Mouse (Mus musculus): ENCODE measurements around the gene Chrm1. TPM values are rescaled to one million over a fixed set of nuclear protein-coding genes. Genes with fewer than 3 reads are reported as not detected.

The Chrm1 gene
- total RNA-seq, 1 experiment, result 0.04 TPM

GRCm38 (mm10) chr19:8673336-8674063, 9.9 kb downstream of the Chrm1 start:
- Histone ChIP-seq H3K4me1 (ENCODE audit: control insufficient read depth in 2 of 2, insufficient read depth in 2 of 2, low read length in 2 of 2, poor library complexity in 1 of 2) (peaks cover 0 to 3% of the 10 kb centered on the region in 2 experiments; a peak in 1 of 4 replicates), H3K9me3 (ENCODE audit: control insufficient read depth, insufficient read depth, low read depth, low read length) (no peaks in the 10 kb centered on the region), H3K36me3 (ENCODE audit: control insufficient read depth, insufficient read depth, low read length, poor library complexity, severe bottlenecking) (no peaks in the 10 kb centered on the region), H3K27ac (ENCODE audit: insufficient read depth, low read depth, low read length, poor library complexity, severe bottlenecking) (no peak overlapping the region), H3K4me3 (ENCODE audit: insufficient read depth in 1 of 2, low read depth in 1 of 2, low read length in 2 of 2, poor library complexity in 1 of 2, severe bottlenecking in 1 of 2) (no peak overlapping the region), H3K9ac (ENCODE audit: insufficient read depth, low read depth, low read length, poor library complexity, severe bottlenecking) (no peak overlapping the region)
- no peak for DNase-seq (ENCODE audit: low read depth, low spot score)
- in situ Hi-C loops (cut with MboI; ENCODE audit: low sequenced_read_pairs in 2 of 2, unreplicated experiment in 2 of 2), result no loop called here
- TF ChIP-seq MAFK (IDR thresholded peaks at IDR 0.05; ENCODE audit: insufficient read depth, low read depth, low read length), result no peak
- no peak for TF ChIP-seq CHD2 (IDR thresholded peaks at IDR 0.05; ENCODE audit: low read depth, low read length)
- TF ChIP-seq ZNF384 (IDR thresholded peaks at IDR 0.05; ENCODE audit: low read depth, low read length), result no peak
- no peak for TF ChIP-seq ZC3H11A (IDR thresholded peaks at IDR 0.05; ENCODE audit: borderline replicate concordance, low read depth, low read length)
- no peak for TF ChIP-seq HCFC1 (IDR thresholded peaks at IDR 0.05; ENCODE audit: borderline replicate concordance, insufficient read depth, low read length)

DNA sequence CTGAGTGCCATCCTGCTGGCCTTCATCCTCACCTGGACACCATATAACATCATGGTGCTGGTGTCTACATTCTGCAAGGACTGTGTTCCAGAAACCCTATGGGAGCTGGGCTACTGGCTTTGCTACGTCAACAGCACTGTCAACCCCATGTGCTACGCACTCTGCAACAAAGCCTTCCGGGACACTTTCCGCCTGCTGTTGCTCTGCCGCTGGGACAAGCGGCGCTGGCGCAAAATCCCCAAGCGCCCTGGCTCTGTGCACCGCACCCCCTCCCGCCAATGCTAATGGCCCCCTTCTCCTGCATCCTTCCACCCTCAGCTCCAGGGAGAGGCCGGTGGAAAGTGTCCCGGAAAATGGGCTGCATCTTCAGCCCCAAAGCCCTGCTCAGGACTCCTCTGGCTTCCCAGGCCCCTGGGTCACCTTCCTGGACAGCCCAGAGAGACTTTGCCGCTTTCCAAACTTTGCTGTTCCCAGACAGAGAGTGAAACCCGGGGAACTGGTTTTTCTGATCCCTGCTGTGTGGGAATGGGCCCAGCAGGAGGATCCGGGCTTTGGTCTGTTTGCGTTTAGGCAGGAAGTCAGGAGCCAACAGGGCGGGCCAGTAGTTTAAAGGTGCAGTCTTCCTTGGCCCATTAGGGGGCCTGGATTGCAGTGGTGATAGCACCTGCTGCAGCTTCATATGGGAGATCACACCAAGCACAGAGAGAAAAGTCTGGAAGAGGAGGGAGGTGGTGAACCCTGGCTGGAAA, 15.6 kb downstream of the Chrm1 start:
- H3K4me1 ChIP-seq (ENCODE audit: control insufficient read depth in 2 of 2, insufficient read depth in 2 of 2, low read length in 2 of 2, poor library complexity in 1 of 2), result peaks cover 3 to 12% of the 10 kb centered on the region in 2 experiments; a peak in 2 of 4 replicates
- H3K4me3 ChIP-seq (ENCODE audit: insufficient read depth in 1 of 2, low read depth in 1 of 2, low read length in 2 of 2, poor library complexity in 1 of 2, severe bottlenecking in 1 of 2), result peak overlapping the region; percentile 2 to 37; a peak in 2 of 4 replicates
- TF ChIP-seq HCFC1 (IDR thresholded peaks at IDR 0.05; ENCODE audit: borderline replicate concordance, insufficient read depth, low read length) (no peak), ZNF384 (IDR thresholded peaks at IDR 0.05; ENCODE audit: low read depth, low read length) (no peak), ZC3H11A (IDR thresholded peaks at IDR 0.05; ENCODE audit: borderline replicate concordance, low read depth, low read length) (no peak), CHD2 (IDR thresholded peaks at IDR 0.05; ENCODE audit: low read depth, low read length) (no peak), MAFK (IDR thresholded peaks at IDR 0.05; ENCODE audit: insufficient read depth, low read depth, low read length) (no peak)
- H3K9me3 ChIP-seq (ENCODE audit: control insufficient read depth, insufficient read depth, low read depth, low read length), result no peaks in the 10 kb centered on the region
- in situ Hi-C loops (cut with MboI; ENCODE audit: low sequenced_read_pairs in 2 of 2, unreplicated experiment in 2 of 2), result no loop called here
- no peak overlapping the region; the same call in 1 of the 2 replicates for H3K9ac ChIP-seq (ENCODE audit: insufficient read depth, low read depth, low read length, poor library complexity, severe bottlenecking)
- no peak overlapping the region for H3K27ac ChIP-seq (ENCODE audit: insufficient read depth, low read depth, low read length, poor library complexity, severe bottlenecking)
- DNase-seq (ENCODE audit: low read depth, low spot score), result no peak
- H3K36me3 ChIP-seq (ENCODE audit: control insufficient read depth, insufficient read depth, low read length, poor library complexity, severe bottlenecking), result no peaks in the 10 kb centered on the region

- Histone ChIP-seq H3K36me3 (ENCODE audit: control insufficient read depth, insufficient read depth, low read length, poor library complexity, severe bottlenecking) (no peaks in the 10 kb centered on the region), H3K9me3 (ENCODE audit: control insufficient read depth, insufficient read depth, low read depth, low read length) (no peaks in the 10 kb centered on the region), H3K9ac (ENCODE audit: insufficient read depth, low read depth, low read length, poor library complexity, severe bottlenecking) (no peak overlapping the region), H3K27ac (ENCODE audit: insufficient read depth, low read depth, low read length, poor library complexity, severe bottlenecking) (no peak overlapping the region), H3K4me3 (ENCODE audit: insufficient read depth in 1 of 2, low read depth in 1 of 2, low read length in 2 of 2, poor library complexity in 1 of 2, severe bottlenecking in 1 of 2) (no peak overlapping the region), H3K4me1 (ENCODE audit: control insufficient read depth in 2 of 2, insufficient read depth in 2 of 2, low read length in 2 of 2, poor library complexity in 1 of 2) (peaks cover 3 to 12% of the 10 kb centered on the region in 2 experiments; a peak in 2 of 4 replicates)
- TF ChIP-seq ZNF384 (IDR thresholded peaks at IDR 0.05; ENCODE audit: low read depth, low read length) (peak; percentile 55), ZC3H11A (IDR thresholded peaks at IDR 0.05; ENCODE audit: borderline replicate concordance, low read depth, low read length) (no peak)
- DNase-seq (ENCODE audit: low read depth, low spot score), result no peak
- in situ Hi-C loops (cut with MboI; ENCODE audit: low sequenced_read_pairs in 2 of 2, unreplicated experiment in 2 of 2), result loop anchor here in 1 of 2 experiments (10.0 kb wide), 1 partner anchor 117 kb away; no protein-coding TSS in a partner anchor
Observed at GRCm38 (mm10) chr19:8681633-8682362, 18.2 kb downstream of the Chrm1 start.

DNA sequence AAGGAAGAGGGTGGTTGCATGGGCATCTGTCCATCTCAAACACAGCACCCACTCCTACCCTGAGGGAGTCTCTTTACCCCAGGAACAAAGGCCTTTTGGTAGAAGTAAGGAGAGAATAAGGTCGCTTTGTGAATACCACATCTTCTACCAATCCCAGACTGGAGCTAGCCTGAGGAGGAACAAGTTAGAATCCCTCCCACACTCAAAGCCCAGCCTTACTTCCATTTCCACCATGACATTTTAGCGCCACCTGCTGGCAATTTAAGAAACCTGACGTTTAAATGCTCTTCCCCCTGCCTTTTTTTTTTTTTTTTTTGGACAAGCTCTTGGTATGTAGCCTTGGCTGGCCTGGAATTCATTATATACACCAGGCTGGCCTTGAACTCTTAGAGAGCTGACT, 19.4 kb downstream of the Chrm1 start:
- Histone ChIP-seq H3K9ac (ENCODE audit: insufficient read depth, low read depth, low read length, poor library complexity, severe bottlenecking) (no peak overlapping the region), H3K27ac (ENCODE audit: insufficient read depth, low read depth, low read length, poor library complexity, severe bottlenecking) (no peak overlapping the region), H3K36me3 (ENCODE audit: control insufficient read depth, insufficient read depth, low read length, poor library complexity, severe bottlenecking) (no peaks in the 10 kb centered on the region), H3K9me3 (ENCODE audit: control insufficient read depth, insufficient read depth, low read depth, low read length) (no peaks in the 10 kb centered on the region), H3K4me1 (ENCODE audit: control insufficient read depth in 2 of 2, insufficient read depth in 2 of 2, low read length in 2 of 2, poor library complexity in 1 of 2) (peaks cover 3 to 10% of the 10 kb centered on the region in 2 experiments; a peak in 2 of 4 replicates), H3K4me3 (ENCODE audit: insufficient read depth in 1 of 2, low read depth in 1 of 2, low read length in 2 of 2, poor library complexity in 1 of 2, severe bottlenecking in 1 of 2) (no peak overlapping the region)
- TF ChIP-seq MAFK (IDR thresholded peaks at IDR 0.05; ENCODE audit: insufficient read depth, low read depth, low read length), result peak; percentile 42; the same call in 1 of the 2 replicates
- TF ChIP-seq CHD2 (IDR thresholded peaks at IDR 0.05; ENCODE audit: low read depth, low read length), result no peak
- peak; percentile 95 for TF ChIP-seq ZC3H11A (IDR thresholded peaks at IDR 0.05; ENCODE audit: borderline replicate concordance, low read depth, low read length)
- TF ChIP-seq ZNF384 (IDR thresholded peaks at IDR 0.05; ENCODE audit: low read depth, low read length), result peak; percentile 99
- no peak for TF ChIP-seq HCFC1 (IDR thresholded peaks at IDR 0.05; ENCODE audit: borderline replicate concordance, insufficient read depth, low read length)
- in situ Hi-C loops (cut with MboI; ENCODE audit: low sequenced_read_pairs in 2 of 2, unreplicated experiment in 2 of 2), result loop anchor here in 1 of 2 experiments (10.0 kb wide), 1 partner anchor 118 kb away; no protein-coding TSS in a partner anchor
- DNase-seq (ENCODE audit: low read depth, low spot score), result peak; percentile 94
